Mouse (Mus musculus) activated CD4-positive, CD25-positive, alpha-beta regulatory T cell (primary cell): Measurements from ENCODE around the gene Dab2ip. TPM values are rescaled to one million over a fixed set of nuclear protein-coding genes. Genes with fewer than 3 reads are reported as not detected.

ENCODE experiments used
- polyA plus RNA-seq, 2 experiments: library from polyadenylated mRNA; unstranded; fragments of 100-300 nt; shearing (Covaris generic); gene quantifications; one replicate each; pipeline ENCODE4 v1.2.1; 2017

The Dab2ip gene
- polyA plus RNA-seq = 1 to 10 TPM; 1.1 to 3.0 TPM

GRCm38 (mm10) chr2:35557911-35558825 is at the start of gene Dab2ip:
TSS of gene Dab2ip (plus strand) at chr2:35558266.

Other genes starting within 250 kb of the Dab2ip start
- gene Stom, start 221.3 kb upstream of the Dab2ip start, polyA plus RNA-seq = 1 to 10 TPM; 3.2 to 6.5 TPM
- not detected for gene 4930568D16Rik, start 190.5 kb upstream of the Dab2ip start, polyA plus RNA-seq
- gene 4930402F06Rik, start 161.1 kb upstream of the Dab2ip start, polyA plus RNA-seq = not detected
- 10 to 100 TPM; 14.5 to 24.0 TPM for gene Ggta1, start 95.0 kb upstream of the Dab2ip start, polyA plus RNA-seq